Mouse (Mus musculus): ENCODE results near the gene Ubxn11.

DNA sequence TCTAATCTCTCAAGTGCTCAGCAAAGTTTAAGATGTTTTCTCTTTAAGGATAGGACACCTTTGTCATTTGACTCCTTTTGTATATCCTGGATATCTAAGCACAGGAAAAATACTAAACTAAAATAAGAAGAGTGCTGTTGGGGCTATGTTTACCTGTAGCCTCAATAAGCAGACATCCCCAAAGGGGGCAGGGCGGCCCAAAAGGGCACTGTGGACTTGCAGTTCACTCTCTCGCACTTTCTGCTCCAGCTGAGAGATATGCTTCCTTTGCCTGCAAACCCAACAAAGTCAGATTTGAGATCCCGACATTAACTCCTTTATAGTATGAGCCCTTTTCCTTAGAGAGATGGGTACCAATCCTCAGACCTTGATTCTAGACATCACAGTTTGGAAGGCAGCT lies 51.3 kb downstream of the Ubxn11 start:
- TF ChIP-seq CTCF (IDR thresholded peaks at IDR 0.05; ENCODE audit: borderline replicate concordance, extremely low read depth, insufficient read depth, insufficient read length) (no peak), POLR2A (IDR thresholded peaks at IDR 0.05; ENCODE audit: borderline replicate concordance, extremely low read depth, insufficient read depth, insufficient read length, poor library complexity, severe bottlenecking) (no peak)
